Mouse (Mus musculus): ENCODE measurements at regions not wholly inside any gene's neighbourhood (a gene's known extent, or its start where the extent isn't known, plus 50 kb on each side); places are given as distances from the start of the nearest gene placed in this dataset.

DNA sequence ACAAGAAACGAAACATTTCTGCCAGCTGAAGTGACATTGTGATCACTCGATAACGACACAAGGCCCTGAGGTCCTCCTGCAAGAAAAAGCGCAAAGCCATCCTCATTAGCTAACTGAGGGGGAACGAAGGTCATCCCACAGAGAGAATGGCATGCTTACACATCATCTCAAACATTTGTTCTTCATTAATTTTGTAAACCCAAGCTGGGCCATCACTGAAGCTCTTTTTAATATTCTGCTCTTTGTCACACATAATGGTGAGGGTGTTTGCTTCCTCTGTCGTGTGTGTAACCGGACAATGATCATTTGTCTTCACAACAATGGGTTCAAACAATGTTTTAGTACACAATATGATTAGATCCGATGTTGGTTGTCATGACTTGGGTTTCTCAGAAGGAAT is 1217.9 kb downstream of the Mat2b start:
- Histone ChIP-seq H3K4me2 (no peak overlapping the region), H3K9me3 (replicated peaks) (no peaks in the 10 kb centered on the region), H3K27me3 (no peaks in the 10 kb centered on the region), H3K36me3 (ENCODE audit: poor library complexity, severe bottlenecking) (no peaks in the 10 kb centered on the region), H3K4me1 (no peaks in the 10 kb centered on the region), H3K27ac (no peak overlapping the region), H3K4me3 (no peak overlapping the region), H3K9ac (no peak overlapping the region)
- 49% methylated on average over 8 of the region's 8 CpGs for WGBS
- ATAC-seq = no peak

GRCm38 (mm10) chr11:39453329-39453952 is 1241.6 kb downstream of the Mat2b start:
- WGBS = 59% methylated on average over 5 of the region's 5 CpGs
- H3K36me3 ChIP-seq (ENCODE audit: poor library complexity, severe bottlenecking) = no peaks in the 10 kb centered on the region
- no peak overlapping the region for H3K9ac ChIP-seq
- H3K9me3 ChIP-seq (replicated peaks) = no peaks in the 10 kb centered on the region
- H3K4me3 ChIP-seq = no peak overlapping the region
- H3K4me1 ChIP-seq = no peaks in the 10 kb centered on the region
- ATAC-seq = no peak; the same call in 1 of the 2 replicates
- H3K4me2 ChIP-seq = no peak overlapping the region
- no peak overlapping the region for H3K27ac ChIP-seq
- H3K27me3 ChIP-seq = no peaks in the 10 kb centered on the region

- Histone ChIP-seq H3K36me3 (ENCODE audit: poor library complexity, severe bottlenecking) (no peaks in the 10 kb centered on the region), H3K9ac (no peak overlapping the region), H3K9me3 (replicated peaks) (no peaks in the 10 kb centered on the region), H3K27ac (no peak overlapping the region), H3K4me2 (no peak overlapping the region), H3K4me3 (no peak overlapping the region), H3K4me1 (no peaks in the 10 kb centered on the region), H3K27me3 (no peaks in the 10 kb centered on the region)
- ATAC-seq = no peak
- WGBS = 87% methylated on average over 2 of the region's 2 CpGs
Observed at GRCm38 (mm10) chr11:39446374-39446773, 1248.6 kb downstream of the Mat2b start.

GRCm38 (mm10) chr11:39411691-39412090 is 1283.3 kb downstream of the Mat2b start:
- no peaks in the 10 kb centered on the region for H3K9me3 ChIP-seq (replicated peaks)
- H3K4me3 ChIP-seq = no peak overlapping the region
- H3K27me3 ChIP-seq = no peaks in the 10 kb centered on the region
- 51% methylated on average over 2 of the region's 2 CpGs for WGBS
- H3K9ac ChIP-seq = no peak overlapping the region
- ATAC-seq = no peak
- peaks cover 2% of the 10 kb centered on the region; the same call in 1 of the 2 replicates for H3K4me1 ChIP-seq
- no peak overlapping the region for H3K4me2 ChIP-seq
- no peaks in the 10 kb centered on the region for H3K36me3 ChIP-seq (ENCODE audit: poor library complexity, severe bottlenecking)
- no peak overlapping the region; the same call in 1 of the 2 replicates for H3K27ac ChIP-seq

- no peak for ATAC-seq
- H3K36me3 ChIP-seq (ENCODE audit: poor library complexity, severe bottlenecking) = no peaks in the 10 kb centered on the region
- no peak overlapping the region for H3K4me3 ChIP-seq
- no peak overlapping the region for H3K27ac ChIP-seq
- no peak overlapping the region for H3K9ac ChIP-seq
- H3K4me2 ChIP-seq = no peak overlapping the region
- WGBS = 84% methylated on average over 2 of the region's 2 CpGs
- peaks cover 2% of the 10 kb centered on the region; the same call in 1 of the 2 replicates for H3K4me1 ChIP-seq
- no peaks in the 10 kb centered on the region for H3K27me3 ChIP-seq
- no peaks in the 10 kb centered on the region for H3K9me3 ChIP-seq (replicated peaks)
Observed at GRCm38 (mm10) chr11:39411182-39411581, 1283.8 kb downstream of the Mat2b start.

GRCm38 (mm10) chr11:39364827-39365226 is 1330.2 kb downstream of the Mat2b start:
- H3K27ac ChIP-seq = no peak overlapping the region
- no peak overlapping the region for H3K4me2 ChIP-seq
- H3K9ac ChIP-seq = no peak overlapping the region
- H3K9me3 ChIP-seq (replicated peaks) = no peaks in the 10 kb centered on the region
- no peak overlapping the region for H3K4me3 ChIP-seq
- no peaks in the 10 kb centered on the region for H3K27me3 ChIP-seq
- ATAC-seq = no peak
- H3K36me3 ChIP-seq (ENCODE audit: poor library complexity, severe bottlenecking) = no peaks in the 10 kb centered on the region
- H3K4me1 ChIP-seq = no peaks in the 10 kb centered on the region

- no peak overlapping the region for H3K4me3 ChIP-seq
- no peaks in the 10 kb centered on the region for H3K36me3 ChIP-seq (ENCODE audit: poor library complexity, severe bottlenecking)
- H3K4me1 ChIP-seq = no peaks in the 10 kb centered on the region
- no peak overlapping the region for H3K27ac ChIP-seq
- WGBS = 38% methylated on average over 1 of the region's 1 CpGs
- H3K4me2 ChIP-seq = no peak overlapping the region
- H3K9ac ChIP-seq = no peak overlapping the region
- no peak for ATAC-seq
- H3K27me3 ChIP-seq = no peaks in the 10 kb centered on the region
- H3K9me3 ChIP-seq (replicated peaks) = no peaks in the 10 kb centered on the region
Observed at GRCm38 (mm10) chr11:39350616-39351015, 1344.4 kb downstream of the Mat2b start.

Data from forebrain, embryonic 13.5 days (tissue).